Mouse (Mus musculus) lung, embryonic 14.5 days (tissue): Measurements from ENCODE around the gene Slc41a2. TPM values are rescaled to one million over a fixed set of nuclear protein-coding genes. Genes with fewer than 3 reads are reported as not detected.
"Not testable (repeated sequence)": the region's sequence is repeated elsewhere in the genome, so short reads cannot be mapped to it uniquely, and the experiment has no call there.

Experiments
- ATAC-seq: fragments of 200-750 bp; cut with Nextera tagmentation; 2 replicates; pipeline ENCODE4 v1.8.0; 2017; ENCODE audit warnings: mild to moderate bottlenecking, moderate TSS enrichment, moderate library complexity; ENCODE audit not compliant: insufficient read depth
- DNase-seq: peaks from one replicate; pipeline ENCODE4 v3.0.0-alpha.2; 2015
- H3K27ac ChIP-seq: fragments of 300-500 bp; sonication (generic); 2 replicates; pipeline ENCODE4 v1.5.1; 2014; ENCODE audit warnings: low read depth, mild to moderate bottlenecking, moderate library complexity
- H3K27me3 ChIP-seq: fragments of 300-500 bp; sonication (generic); 2 replicates; pipeline ENCODE4 v1.6.1; 2014; ENCODE audit warnings: low read length, control low read depth; ENCODE audit not compliant: insufficient read depth
- H3K36me3 ChIP-seq: fragments of 300-500 bp; sonication (generic); 2 replicates; pipeline ENCODE4 v1.6.1; 2014; ENCODE audit warnings: control low read depth; ENCODE audit not compliant: insufficient read depth
- H3K4me1 ChIP-seq: fragments of 300-500 bp; sonication (generic); 2 replicates; pipeline ENCODE4 v1.6.1; 2014; ENCODE audit warnings: antibody characterized with exemption, control low read depth; ENCODE audit not compliant: insufficient read depth
- H3K4me2 ChIP-seq: fragments of 300-500 bp; sonication (generic); 2 replicates; pipeline ENCODE4 v1.6.1; 2014; ENCODE audit warnings: mild to moderate bottlenecking
- H3K4me3 ChIP-seq: fragments of 300-500 bp; sonication (generic); 2 replicates; pipeline ENCODE4 v1.5.1; 2014; ENCODE audit warnings: low read depth, low read length
- H3K9ac ChIP-seq: fragments of 300-500 bp; sonication (generic); 2 replicates; pipeline ENCODE4 v1.6.1; 2014
- H3K9me3 ChIP-seq: fragments of 300-500 bp; sonication (generic); 2 replicates; pipeline ENCODE4 v1.6.1; 2016; ENCODE audit warnings: low read depth, low read length, control low read depth
- CTCF ChIP-seq: IDR thresholded peaks from 2 replicates; pipeline ENCODE4 v1.5.1; 2016; ENCODE audit warnings: antibody characterized with exemption, low read depth
- WGBS: fragments of 180-500 bp; shearing (Covaris S2); extraction: QIAGEN DNeasy Blood & Tissue Kit; methylation state at CpG from one replicate; pipeline ENCODE4 v1.1.7; 2014; 5-methylcytosine and 5-hydroxymethylcytosine counted together
- polyA plus RNA-seq: library from polyadenylated mRNA; unstranded; fragments of >200 nt; fragmentation: Nextera tagmentation; extraction: Ambion mirVana; gene quantifications from 2 replicates; pipeline ENCODE4 v1.2.1, GENCODE M21; 2014

Gene Slc41a2
- polyA plus RNA-seq, 1 experiment from 2014 or later: 0.46 TPM

- peak; percentile 82 for DNase-seq
- H3K4me2 ChIP-seq: peak overlapping the region; percentile 41
- no peaks in the 10 kb centered on the region for H3K36me3 ChIP-seq
- ATAC-seq: peak; percentile 85
- H3K9me3 ChIP-seq: no peaks in the 10 kb centered on the region
- H3K27ac ChIP-seq: peak overlapping the region; percentile 71
- no peak for TF ChIP-seq CTCF
- H3K27me3 ChIP-seq: no peaks in the 10 kb centered on the region
- WGBS: 14% methylated on average over 14 of the region's 14 CpGs
- H3K4me1 ChIP-seq: no peaks in the 10 kb centered on the region
- H3K9ac ChIP-seq: no peak overlapping the region
- no peak overlapping the region for H3K4me3 ChIP-seq
These were observed 16.1 kb upstream of the Slc41a2 start for GRCm38 (mm10) chr10:83353680-83354332.

- ATAC-seq, H3K9ac ChIP-seq, DNase-seq, H3K27ac ChIP-seq, H3K4me3 ChIP-seq, H3K36me3 ChIP-seq, H3K27me3 ChIP-seq, H3K4me2 ChIP-seq, H3K4me1 ChIP-seq, H3K9me3 ChIP-seq: not testable (repeated sequence)
- WGBS: 81% methylated on average over 4 of the region's 4 CpGs
These were observed 14.1 kb upstream of the Slc41a2 start for GRCm38 (mm10) chr10:83351779-83352178.

- 92% methylated on average over 2 of the region's 2 CpGs for WGBS
- H3K9me3 ChIP-seq: no peaks in the 10 kb centered on the region
- H3K4me1 ChIP-seq: no peaks in the 10 kb centered on the region
- ATAC-seq: no peak
- no peak for DNase-seq
- H3K36me3 ChIP-seq: no peaks in the 10 kb centered on the region
- no peak overlapping the region for H3K27ac ChIP-seq
- TF ChIP-seq CTCF: no peak
- no peak overlapping the region for H3K9ac ChIP-seq
- no peak overlapping the region for H3K4me3 ChIP-seq
- no peaks in the 10 kb centered on the region for H3K27me3 ChIP-seq
- no peak overlapping the region for H3K4me2 ChIP-seq
These were observed 13.0 kb upstream of the Slc41a2 start for GRCm38 (mm10) chr10:83350689-83351088.

- H3K9ac ChIP-seq: no peak overlapping the region
These were observed 9.8 kb upstream of the Slc41a2 start for GRCm38 (mm10) chr10:83347494-83347893.

GRCm38 (mm10) chr10:83346359-83346736, 8.7 kb upstream of the Slc41a2 start:
- Histone ChIP-seq H3K27ac (no peak overlapping the region), H3K4me1 (no peaks in the 10 kb centered on the region), H3K36me3 (no peaks in the 10 kb centered on the region), H3K4me3 (no peak overlapping the region), H3K9me3 (no peaks in the 10 kb centered on the region), H3K9ac (no peak overlapping the region), H3K4me2 (no peak overlapping the region), H3K27me3 (no peaks in the 10 kb centered on the region)
- 87% methylated on average over 5 of the region's 5 CpGs for WGBS
- ATAC-seq (no peak), DNase-seq (no peak)
- no peak for TF ChIP-seq CTCF

More at GRCm38 (mm10) chr10:83347494-83347893, 9.8 kb upstream of the Slc41a2 start:
- Histone ChIP-seq H3K4me2 (no peak overlapping the region), H3K36me3 (no peaks in the 10 kb centered on the region), H3K27me3 (no peaks in the 10 kb centered on the region), H3K9me3 (no peaks in the 10 kb centered on the region), H3K4me1 (no peaks in the 10 kb centered on the region), H3K4me3 (no peak overlapping the region), H3K27ac (no peak overlapping the region)
- DNase-seq (peak; percentile 32), ATAC-seq (no peak)
- TF ChIP-seq CTCF: no peak
- 23% methylated on average over 7 of the region's 7 CpGs for WGBS

- DNase-seq: no peak
- TF ChIP-seq CTCF: no peak
- H3K9ac ChIP-seq: no peak overlapping the region
- no peak overlapping the region for H3K27ac ChIP-seq
- WGBS: 50% methylated on average over 7 of the region's 7 CpGs
- no peaks in the 10 kb centered on the region for H3K27me3 ChIP-seq
- no peaks in the 10 kb centered on the region for H3K36me3 ChIP-seq
- H3K4me1 ChIP-seq: no peaks in the 10 kb centered on the region
- no peaks in the 10 kb centered on the region for H3K9me3 ChIP-seq
- H3K4me2 ChIP-seq: no peak overlapping the region
- H3K4me3 ChIP-seq: no peak overlapping the region
- ATAC-seq: no peak
These were observed 8.1 kb upstream of the Slc41a2 start for GRCm38 (mm10) chr10:83345693-83346358.

- DNase-seq (no peak), ATAC-seq (no peak)
- Histone ChIP-seq H3K4me1 (no peaks in the 10 kb centered on the region), H3K9me3 (no peaks in the 10 kb centered on the region), H3K27ac (no peak overlapping the region), H3K9ac (no peak overlapping the region), H3K4me3 (no peak overlapping the region), H3K4me2 (no peak overlapping the region), H3K36me3 (no peaks in the 10 kb centered on the region), H3K27me3 (no peaks in the 10 kb centered on the region)
- no peak for TF ChIP-seq CTCF
- 58% methylated on average over 2 of the region's 2 CpGs for WGBS
These were observed 6.4 kb upstream of the Slc41a2 start for GRCm38 (mm10) chr10:83343828-83344685.
